Mouse (Mus musculus): ENCODE results near the gene Mtus2. TPM values are rescaled to one million over a fixed set of nuclear protein-coding genes. Genes with fewer than 3 reads are reported as not detected.

The Mtus2 gene
- total and polyA plus RNA-seq, 3 experiments = 0.03 to 0.13 TPM; not detected in 1

DNA sequence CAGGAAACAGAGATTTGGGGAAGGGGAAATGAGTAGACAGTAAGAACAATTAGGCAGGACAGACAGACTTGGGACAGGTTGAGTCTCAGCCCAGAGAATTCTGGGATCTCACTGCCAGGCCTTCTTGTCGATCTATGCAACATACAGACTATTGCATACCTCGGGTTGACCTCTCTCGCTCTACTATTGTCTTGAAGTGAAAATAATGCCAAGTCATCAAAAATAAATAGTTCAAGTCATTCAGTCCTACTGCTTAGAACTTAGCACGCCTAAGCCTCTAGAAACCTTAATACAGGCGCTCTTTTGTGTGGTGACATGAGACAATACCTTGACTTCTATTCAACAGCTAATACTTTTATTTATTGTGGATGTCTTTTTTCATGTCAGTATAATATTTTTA, 265.8 kb downstream of the Mtus2 start:
- H3K4me2 ChIP-seq (ENCODE audit: insufficient read depth, low read depth, poor library complexity, severe bottlenecking) = no peak overlapping the region
- H3K79me2 ChIP-seq (replicated peaks; ENCODE audit: control insufficient read depth, extremely low read depth, insufficient read depth, poor library complexity, severe bottlenecking) = no peaks in the 10 kb centered on the region
- H3K9me3 ChIP-seq (replicated peaks; ENCODE audit: low read length) = peaks cover 11% of the 10 kb centered on the region
- no peaks in the 10 kb centered on the region for H3K27me3 ChIP-seq (replicated peaks)
- no peaks in the 10 kb centered on the region for H3K4me1 ChIP-seq (ENCODE audit: control insufficient read depth in 1 of 2, insufficient read depth in 2 of 2)
- H3K4me3 ChIP-seq (replicated peaks in 1 of 3; ENCODE audit: low read depth in 2 of 3, low read length in 2 of 3, poor library complexity in 1 of 3) = no peak overlapping the region
- in situ Hi-C loops (cut with MboI; ENCODE audit: low pct_ligation_motif_present, low pct_unique_long_range_greater_than_20kb, low sequenced_read_pairs) = no loop called here
- dilution Hi-C loops (cut with MboI; ENCODE audit: extremely low pct_ligation_motif_present, extremely low pct_unique_long_range_greater_than_20kb, low sequenced_read_pairs) = no loop called here
- DNase-seq (ENCODE audit: extremely low read depth) = no peak
- H3K27ac ChIP-seq (ENCODE audit: insufficient read depth, low read depth) = no peak overlapping the region
- no peak overlapping the region for H3K9ac ChIP-seq (ENCODE audit: insufficient read depth, low read depth)
- TF ChIP-seq MAFK (IDR thresholded peaks at IDR 0.05; ENCODE audit: insufficient replicate concordance, low read length) (peak; percentile 85), NRF1 (IDR thresholded peaks at IDR 0.05; ENCODE audit: low read depth, low read length) (no peak), NELFE (IDR thresholded peaks at IDR 0.05; ENCODE audit: low read depth, low read length) (no peak), ZC3H11A (IDR thresholded peaks at IDR 0.05; ENCODE audit: low read depth, low read length) (no peak), KAT2A (IDR thresholded peaks at IDR 0.05; ENCODE audit: insufficient replicate concordance, low read length) (no peak), TCF12 (IDR thresholded peaks at IDR 0.05; ENCODE audit: low read depth, low read length) (no peak), BHLHE40 (IDR thresholded peaks at IDR 0.05; ENCODE audit: low read depth, low read length) (no peak), IRF4 (IDR thresholded peaks at IDR 0.05; ENCODE audit: low read depth, low read length) (no peak)
- no peaks in the 10 kb centered on the region for H3K36me3 ChIP-seq (replicated peaks in 1 of 2; ENCODE audit: control insufficient read depth in 1 of 2, insufficient read depth in 1 of 2, low read length in 1 of 2)

DNA sequence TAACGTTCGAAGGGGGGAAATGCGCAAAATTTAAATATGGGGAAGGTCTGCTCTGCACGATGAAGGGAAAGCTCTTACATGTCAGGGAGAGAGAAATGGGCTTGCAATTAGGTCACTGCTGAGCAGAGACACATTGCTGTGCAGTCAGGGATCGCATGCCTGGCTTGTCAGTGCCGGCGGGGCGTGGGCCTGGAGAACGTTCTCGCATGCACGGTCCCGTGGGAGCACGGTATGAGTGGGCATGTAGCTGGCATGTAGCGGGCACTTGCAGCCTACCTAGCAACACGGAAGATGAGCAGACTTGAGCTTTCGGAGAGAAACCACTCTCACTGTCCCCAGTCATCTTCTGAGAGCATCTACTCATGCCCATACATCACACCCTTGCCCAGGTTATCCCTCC, 266.9 kb downstream of the Mtus2 start:
- Histone ChIP-seq H3K9ac (ENCODE audit: insufficient read depth, low read depth) (no peak overlapping the region), H3K27ac (ENCODE audit: insufficient read depth, low read depth) (no peak overlapping the region), H3K27me3 (replicated peaks) (no peaks in the 10 kb centered on the region), H3K4me2 (ENCODE audit: insufficient read depth, low read depth, poor library complexity, severe bottlenecking) (no peak overlapping the region), H3K9me3 (replicated peaks; ENCODE audit: low read length) (peaks cover 11% of the 10 kb centered on the region), H3K79me2 (replicated peaks; ENCODE audit: control insufficient read depth, extremely low read depth, insufficient read depth, poor library complexity, severe bottlenecking) (no peaks in the 10 kb centered on the region), H3K36me3 (replicated peaks in 1 of 2; ENCODE audit: control insufficient read depth in 1 of 2, insufficient read depth in 1 of 2, low read length in 1 of 2) (no peaks in the 10 kb centered on the region), H3K4me1 (ENCODE audit: control insufficient read depth in 1 of 2, insufficient read depth in 2 of 2) (no peaks in the 10 kb centered on the region), H3K4me3 (replicated peaks in 1 of 3; ENCODE audit: low read depth in 2 of 3, low read length in 2 of 3, poor library complexity in 1 of 3) (no peak overlapping the region)
- no peak for TF ChIP-seq KAT2A (IDR thresholded peaks at IDR 0.05; ENCODE audit: insufficient replicate concordance, low read length)
- no peak for TF ChIP-seq MYC (IDR thresholded peaks at IDR 0.05; ENCODE audit: low read depth, low read length)
- no peak for TF ChIP-seq ELF1 (IDR thresholded peaks at IDR 0.05; ENCODE audit: low read depth, low read length)
- TF ChIP-seq POLR2A (IDR thresholded peaks at IDR 0.05; ENCODE audit: low read depth, low read length) = no peak
- no peak for TF ChIP-seq MEF2A (IDR thresholded peaks at IDR 0.05; ENCODE audit: borderline replicate concordance, low read depth, low read length)
- dilution Hi-C loops (cut with MboI; ENCODE audit: extremely low pct_ligation_motif_present, extremely low pct_unique_long_range_greater_than_20kb, low sequenced_read_pairs) (no loop called here), in situ Hi-C loops (cut with MboI; ENCODE audit: low pct_ligation_motif_present, low pct_unique_long_range_greater_than_20kb, low sequenced_read_pairs) (no loop called here)
- no peak for DNase-seq (ENCODE audit: extremely low read depth)

DNA sequence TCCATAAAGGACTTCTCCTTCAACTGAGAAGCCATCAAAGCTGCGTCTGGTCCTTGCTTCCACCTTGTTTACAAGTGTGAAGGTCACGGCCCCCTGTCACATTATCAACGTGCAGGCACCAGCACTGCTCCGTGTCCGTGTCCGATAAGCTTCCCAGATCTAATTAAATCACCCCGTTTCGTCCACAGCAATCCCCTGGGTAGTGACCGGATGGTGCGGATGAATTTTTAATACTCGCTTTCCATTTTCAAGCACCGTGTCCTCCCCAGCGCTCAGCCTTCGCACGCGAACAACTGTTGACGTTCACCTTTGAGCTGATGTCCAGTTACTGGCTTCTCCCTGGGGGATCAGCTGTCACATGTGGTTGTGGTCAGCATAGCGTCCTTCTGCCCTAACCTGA, 276.6 kb downstream of the Mtus2 start:
- in situ Hi-C loops (cut with MboI; ENCODE audit: low pct_ligation_motif_present, low pct_unique_long_range_greater_than_20kb, low sequenced_read_pairs) = no loop called here
- Histone ChIP-seq H3K9me3 (replicated peaks; ENCODE audit: low read length) (peaks cover 8% of the 10 kb centered on the region), H3K9ac (ENCODE audit: insufficient read depth, low read depth) (no peak overlapping the region), H3K4me3 (replicated peaks in 1 of 3; ENCODE audit: low read depth in 2 of 3, low read length in 2 of 3, poor library complexity in 1 of 3) (no peak overlapping the region), H3K36me3 (replicated peaks in 1 of 2; ENCODE audit: control insufficient read depth in 1 of 2, insufficient read depth in 1 of 2, low read length in 1 of 2) (no peaks in the 10 kb centered on the region), H3K27ac (ENCODE audit: insufficient read depth, low read depth) (no peak overlapping the region), H3K27me3 (replicated peaks) (peaks cover 7% of the 10 kb centered on the region), H3K4me2 (ENCODE audit: insufficient read depth, low read depth, poor library complexity, severe bottlenecking) (no peak overlapping the region), H3K4me1 (ENCODE audit: control insufficient read depth in 1 of 2, insufficient read depth in 2 of 2) (no peaks in the 10 kb centered on the region), H3K79me2 (replicated peaks; ENCODE audit: control insufficient read depth, extremely low read depth, insufficient read depth, poor library complexity, severe bottlenecking) (no peaks in the 10 kb centered on the region)
- TF ChIP-seq CHD1 (IDR thresholded peaks at IDR 0.05; ENCODE audit: low read depth, low read length) (no peak), ETS1 (conservative IDR thresholded peaks at IDR 0.05; ENCODE audit: low read depth, low read length) (no peak), EP300 (IDR thresholded peaks at IDR 0.05; ENCODE audit: low read length) (no peak), JUND (conservative IDR thresholded peaks at IDR 0.05; ENCODE audit: low read depth, low read length) (no peak), MEF2A (IDR thresholded peaks at IDR 0.05; ENCODE audit: borderline replicate concordance, low read depth, low read length) (no peak)
- dilution Hi-C loops (cut with MboI; ENCODE audit: extremely low pct_ligation_motif_present, extremely low pct_unique_long_range_greater_than_20kb, low sequenced_read_pairs) = no loop called here
- no peak for DNase-seq (ENCODE audit: extremely low read depth)

Measured in CH12.LX (cell line).